Mouse (Mus musculus) midbrain, embryonic 14.5 days (tissue): Measurements from ENCODE around the gene Rnf38. TPM values are rescaled to one million over a fixed set of nuclear protein-coding genes. Genes with fewer than 3 reads are reported as not detected.

Experiments used
- ATAC-seq: fragments of 200-750 bp; cut with Nextera tagmentation; 2 replicates; pipeline ENCODE4 v1.8.0; 2017; ENCODE audit warnings: moderate number of reproducible peaks, moderate library complexity; ENCODE audit not compliant: low FRiP score, low TSS enrichment
- DNase-seq: peaks from one replicate; pipeline ENCODE4 v3.0.0-alpha.2; 2015
- H3K27ac ChIP-seq: fragments of 300-500 bp; sonication (generic); replicated peaks from 2 replicates; pipeline ENCODE4 v1.5.1; 2014; ENCODE audit warnings: mild to moderate bottlenecking, low read depth, low read length, moderate library complexity
- H3K27me3 ChIP-seq: fragments of 300-500 bp; sonication (generic); 2 replicates; pipeline ENCODE4 v1.6.1; 2014; ENCODE audit warnings: low read length, control low read depth, mixed read lengths; ENCODE audit not compliant: control insufficient read depth, insufficient read depth
- H3K36me3 ChIP-seq: fragments of 300-500 bp; sonication (generic); 2 replicates; pipeline ENCODE4 v1.6.1; 2014; ENCODE audit warnings: low read length, control low read depth; ENCODE audit not compliant: control insufficient read depth, insufficient read depth
- H3K4me1 ChIP-seq: fragments of 300-500 bp; sonication (generic); 2 replicates; pipeline ENCODE4 v1.6.1; 2014; ENCODE audit warnings: mild to moderate bottlenecking, antibody characterized with exemption, low read length, control low read depth; ENCODE audit not compliant: control insufficient read depth, insufficient read depth
- H3K4me2 ChIP-seq: fragments of 300-500 bp; sonication (generic); 2 replicates; pipeline ENCODE4 v1.6.1; 2014; ENCODE audit warnings: mild to moderate bottlenecking, low read length, moderate library complexity
- H3K4me3 ChIP-seq: fragments of 300-500 bp; sonication (generic); replicated peaks from 2 replicates; pipeline ENCODE4 v1.5.1; 2014; ENCODE audit warnings: low read depth, low read length
- H3K9ac ChIP-seq: fragments of 300-500 bp; sonication (generic); replicated peaks from 2 replicates; pipeline ENCODE4 v1.6.1; 2014; ENCODE audit warnings: mild to moderate bottlenecking, low read length, moderate library complexity
- H3K9me3 ChIP-seq: fragments of 300-500 bp; sonication (generic); 2 replicates; pipeline ENCODE4 v1.6.1; 2016; ENCODE audit warnings: low read length, control low read depth, mixed read lengths; ENCODE audit not compliant: control insufficient read depth
- WGBS: fragments of 180-500 bp; shearing (Covaris S2); extraction: QIAGEN DNeasy Blood & Tissue Kit; methylation state at CpG from one replicate; pipeline ENCODE4 v1.1.7; 2014; 5-methylcytosine and 5-hydroxymethylcytosine counted together
- polyA plus RNA-seq: library from polyadenylated mRNA; unstranded; fragments of >200 nt; fragmentation: Nextera tagmentation; extraction: Ambion mirVana; gene quantifications from 2 replicates; pipeline ENCODE4 v1.2.1, GENCODE M21; 2014

Rnf38 gene
- polyA plus RNA-seq, 1 experiment from 2014 or later = 60.8 TPM

GRCm38 (mm10) chr4:44119410-44120201 lies 114.0 kb downstream of the Rnf38 start:
- Histone ChIP-seq H3K4me3 (no peak overlapping the region), H3K36me3 (peaks cover 3% of the 10 kb centered on the region), H3K9ac (no peak overlapping the region), H3K4me1 (no peaks in the 10 kb centered on the region), H3K4me2 (no peak overlapping the region), H3K27ac (no peak overlapping the region), H3K9me3 (no peaks in the 10 kb centered on the region), H3K27me3 (no peaks in the 10 kb centered on the region)
- 51% methylated on average over 9 of the region's 9 CpGs for WGBS
- ATAC-seq (no peak), DNase-seq (peak; percentile 75)

- DNase-seq = no peak
- Histone ChIP-seq H3K4me1 (0 out of 2 replicates have a peak, but pooled peaks cover 4% of the 10 kb centered on the region), H3K36me3 (no peaks in the 10 kb centered on the region), H3K9me3 (no peaks in the 10 kb centered on the region), H3K9ac (no peak overlapping the region), H3K4me2 (no peak overlapping the region), H3K27ac (no peak overlapping the region), H3K4me3 (no peak overlapping the region), H3K27me3 (no peaks in the 10 kb centered on the region)
- ATAC-seq = no peak
- 88% methylated on average over 13 of the region's 13 CpGs for WGBS
These were observed 118.5 kb downstream of the Rnf38 start for GRCm38 (mm10) chr4:44115046-44115445.

GRCm38 (mm10) chr4:44113393-44114138 lies 120.0 kb downstream of the Rnf38 start:
- 38% methylated on average over 16 of the region's 16 CpGs for WGBS
- Histone ChIP-seq H3K4me1 (0 out of 2 replicates have a peak, but pooled peaks cover 4% of the 10 kb centered on the region), H3K27ac (no peak overlapping the region), H3K4me2 (no peak overlapping the region), H3K9ac (no peak overlapping the region), H3K27me3 (no peaks in the 10 kb centered on the region), H3K36me3 (no peaks in the 10 kb centered on the region), H3K4me3 (no peak overlapping the region), H3K9me3 (no peaks in the 10 kb centered on the region)
- DNase-seq = peak; percentile 19
- ATAC-seq = no peak

- Histone ChIP-seq H3K4me1 (0 out of 2 replicates have a peak, but pooled peaks cover 4% of the 10 kb centered on the region), H3K4me2 (no peak overlapping the region), H3K36me3 (no peaks in the 10 kb centered on the region), H3K9ac (no peak overlapping the region), H3K4me3 (no peak overlapping the region), H3K27me3 (no peaks in the 10 kb centered on the region), H3K9me3 (no peaks in the 10 kb centered on the region), H3K27ac (no peak overlapping the region)
- DNase-seq = no peak
- ATAC-seq = no peak
- 25% methylated on average over 4 of the region's 4 CpGs for WGBS
These were observed 120.8 kb downstream of the Rnf38 start for GRCm38 (mm10) chr4:44112741-44113140.

- Histone ChIP-seq H3K36me3 (no peaks in the 10 kb centered on the region), H3K27ac (no peak overlapping the region), H3K9ac (no peak overlapping the region), H3K4me1 (0 out of 2 replicates have a peak, but pooled peaks cover 4% of the 10 kb centered on the region), H3K4me3 (no peak overlapping the region), H3K4me2 (no peak overlapping the region), H3K27me3 (no peaks in the 10 kb centered on the region; the same call in 1 of the 2 replicates), H3K9me3 (no peaks in the 10 kb centered on the region)
- ATAC-seq (no peak), DNase-seq (no peak)
- WGBS = 90% methylated on average over 7 of the region's 7 CpGs
These were observed 122.8 kb downstream of the Rnf38 start for GRCm38 (mm10) chr4:44110771-44111170.

- no peak overlapping the region for H3K4me2 ChIP-seq
- H3K27ac ChIP-seq = no peak overlapping the region
- no peaks in the 10 kb centered on the region for H3K9me3 ChIP-seq
- 89% methylated on average over 6 of the region's 6 CpGs for WGBS
- H3K4me3 ChIP-seq = no peak overlapping the region
- DNase-seq (no peak), ATAC-seq (no peak)
- H3K9ac ChIP-seq = no peak overlapping the region
- H3K4me1 ChIP-seq = 0 out of 2 replicates have a peak, but pooled peaks cover under 1% of the 10 kb centered on the region
- no peaks in the 10 kb centered on the region for H3K36me3 ChIP-seq
- H3K27me3 ChIP-seq = no peaks in the 10 kb centered on the region; the same call in 1 of the 2 replicates
These were observed 125.3 kb downstream of the Rnf38 start for GRCm38 (mm10) chr4:44108297-44108696.

GRCm38 (mm10) chr4:44107339-44107738 lies 126.2 kb downstream of the Rnf38 start:
- no peak for DNase-seq
- whole genome bisulfite sequencing = 57% methylated on average over 6 of the region's 6 CpGs
- H3K4me2 ChIP-seq = no peak overlapping the region
- no peaks in the 10 kb centered on the region for H3K36me3 ChIP-seq
- H3K9ac ChIP-seq = no peak overlapping the region
- H3K4me1 ChIP-seq = no peaks in the 10 kb centered on the region
- no peaks in the 10 kb centered on the region for H3K9me3 ChIP-seq
- no peak for ATAC-seq
- no peak overlapping the region for H3K4me3 ChIP-seq
- no peak overlapping the region for H3K27ac ChIP-seq
- H3K27me3 ChIP-seq = no peaks in the 10 kb centered on the region; the same call in 1 of the 2 replicates

- Histone ChIP-seq H3K9me3 (no peaks in the 10 kb centered on the region), H3K4me3 (no peak overlapping the region; the same call in 1 of the 2 replicates), H3K27ac (no peak overlapping the region), H3K27me3 (no peaks in the 10 kb centered on the region; the same call in 1 of the 2 replicates), H3K36me3 (no peaks in the 10 kb centered on the region), H3K9ac (0 out of 2 replicates have a peak overlapping the region, but pooled peaks have one; percentile 3), H3K4me2 (peak overlapping the region; percentile 35), H3K4me1 (no peaks in the 10 kb centered on the region)
- ATAC-seq (no peak), DNase-seq (peak; percentile 52)
- 26% methylated on average over 18 of the region's 18 CpGs for WGBS
These were observed 127.2 kb downstream of the Rnf38 start for GRCm38 (mm10) chr4:44106297-44106821.
